Mouse (Mus musculus): ENCODE data around the gene Svop.

GRCm38 (mm10) chr5:114040911-114041310 lies 50.5 kb downstream of the Svop start:
- TF ChIP-seq CTCF (IDR thresholded peaks at IDR 0.05; ENCODE audit: low read depth) (no peak), EP300 (IDR thresholded peaks at IDR 0.05; ENCODE audit: low read depth) (no peak)
